Mouse (Mus musculus): ENCODE results near the gene Tubgcp3. TPM values are rescaled to one million over a fixed set of nuclear protein-coding genes. Genes with fewer than 3 reads are reported as not detected.
A peak's percentile ranks its signal among the peaks of the same experiment; 100 is the strongest.
"Not testable (repeated sequence)": the region's sequence is repeated elsewhere in the genome, so short reads cannot be mapped to it uniquely, and the experiment has no call there.

Tubgcp3 gene
- total RNA-seq, 2 experiments from 2014 or later: 33.0 to 35.8 TPM

DNA sequence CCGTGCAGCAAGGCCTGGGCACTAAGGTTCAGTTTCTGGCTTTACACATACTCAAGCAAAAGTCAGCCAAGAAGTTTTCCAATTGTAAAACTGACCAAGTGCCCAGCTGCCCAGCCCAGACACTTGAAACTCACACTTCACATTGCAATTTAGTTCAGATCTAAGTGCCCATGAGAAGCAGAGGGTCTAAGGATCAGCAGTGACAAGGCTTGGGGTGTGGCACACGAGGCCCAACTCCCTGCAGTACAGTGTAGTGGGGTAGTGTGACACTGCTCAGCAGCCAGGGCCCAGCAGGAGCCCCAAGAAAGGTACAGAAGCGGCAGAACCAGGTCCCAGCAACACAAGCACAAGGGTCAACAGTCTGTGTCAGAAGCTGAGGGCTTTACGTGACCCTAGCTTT, 23.1 kb downstream of the Tubgcp3 start:
- no peak for DNase-seq (ENCODE audit: low spot score in 2 of 2)
- intact Hi-C loops (cut with DNase I): no loop called here

DNA sequence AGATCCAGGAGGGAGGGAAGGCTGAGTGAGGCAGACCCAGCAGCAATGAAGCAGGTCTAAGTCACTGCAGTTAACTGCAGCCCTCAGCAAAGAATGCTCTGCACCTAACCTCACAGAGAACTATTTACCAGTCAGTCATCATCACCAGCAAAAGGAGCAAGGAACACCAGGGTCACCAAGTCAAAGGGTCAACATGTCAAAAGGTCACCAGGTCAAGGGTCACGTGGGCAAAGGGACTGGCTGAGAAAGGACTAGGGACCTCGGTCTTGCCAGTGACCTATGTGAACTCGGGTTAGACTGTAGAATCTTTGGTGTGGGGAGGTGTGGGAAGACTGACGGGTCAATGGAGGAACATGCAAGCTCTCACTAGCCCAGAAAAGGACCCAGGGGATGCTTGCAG, 25.5 kb downstream of the Tubgcp3 start:
- no peak for DNase-seq (ENCODE audit: low spot score in 2 of 2)
- intact Hi-C loops (cut with DNase I): no loop called here

DNA sequence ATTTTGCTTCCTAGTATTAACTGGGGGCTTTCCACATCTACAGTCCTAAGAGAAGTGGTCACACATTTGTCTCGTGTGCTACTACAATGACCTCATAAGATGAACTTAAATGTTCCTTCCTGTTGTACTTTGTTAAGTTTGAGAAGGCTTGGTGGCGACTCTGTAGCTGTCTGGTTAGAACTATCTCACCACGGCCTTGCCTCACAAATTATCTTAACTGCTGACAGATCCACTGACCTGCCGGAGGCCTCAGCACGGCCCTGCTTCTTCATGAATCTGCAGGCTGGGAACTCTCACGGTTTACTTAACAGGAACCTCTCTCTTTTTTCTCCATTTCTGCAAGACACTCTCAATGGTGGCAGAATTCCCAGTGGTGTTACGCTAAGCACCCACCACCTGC, 27.2 kb downstream of the Tubgcp3 start:
- no peak for DNase-seq (ENCODE audit: low spot score in 2 of 2)
- intact Hi-C loops (cut with DNase I): no loop called here

DNA sequence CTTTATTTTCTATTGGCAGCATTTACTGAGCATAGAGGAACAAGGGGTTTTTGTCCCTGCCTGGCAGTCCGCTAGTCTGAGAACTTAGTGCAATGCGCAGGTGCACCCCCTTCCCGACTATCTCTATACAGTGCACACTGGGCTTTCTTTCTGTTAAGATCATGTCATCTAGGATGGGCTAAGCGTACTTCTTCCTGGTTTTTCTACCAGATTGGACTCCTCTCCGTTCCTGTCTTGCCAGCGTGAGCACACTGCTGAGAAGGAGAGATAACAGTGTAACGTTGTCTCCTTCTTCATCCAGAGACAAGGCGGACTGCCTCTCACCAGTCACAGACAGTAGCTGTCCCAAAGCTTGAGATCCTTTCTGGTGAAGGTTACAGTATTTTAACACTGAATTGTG, 27.7 kb downstream of the Tubgcp3 start:
- intact Hi-C loops (cut with DNase I): no loop called here
- no peak for DNase-seq (ENCODE audit: low spot score in 2 of 2)

DNA sequence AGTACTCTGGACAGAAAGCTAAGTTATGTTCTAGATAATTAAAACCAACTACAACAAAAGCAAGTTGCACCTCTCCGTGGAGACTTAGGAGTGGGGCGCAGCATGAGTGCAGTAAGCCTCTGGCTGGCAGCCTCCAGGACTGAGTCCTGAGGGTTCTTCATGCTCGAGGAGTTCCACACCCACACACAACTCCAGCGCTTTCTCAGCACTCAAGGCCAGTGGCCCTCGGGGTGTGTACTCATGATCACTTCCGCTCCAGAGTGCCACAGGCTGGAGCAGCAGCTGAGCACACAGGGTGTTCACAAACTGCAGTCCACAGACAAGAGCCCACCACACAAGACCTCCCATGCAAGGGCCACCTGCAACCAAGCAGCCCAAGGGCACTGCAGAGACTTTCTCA, 30.5 kb downstream of the Tubgcp3 start:
- intact Hi-C loops (cut with DNase I): no loop called here
- DNase-seq (ENCODE audit: low spot score in 2 of 2): no peak

DNA sequence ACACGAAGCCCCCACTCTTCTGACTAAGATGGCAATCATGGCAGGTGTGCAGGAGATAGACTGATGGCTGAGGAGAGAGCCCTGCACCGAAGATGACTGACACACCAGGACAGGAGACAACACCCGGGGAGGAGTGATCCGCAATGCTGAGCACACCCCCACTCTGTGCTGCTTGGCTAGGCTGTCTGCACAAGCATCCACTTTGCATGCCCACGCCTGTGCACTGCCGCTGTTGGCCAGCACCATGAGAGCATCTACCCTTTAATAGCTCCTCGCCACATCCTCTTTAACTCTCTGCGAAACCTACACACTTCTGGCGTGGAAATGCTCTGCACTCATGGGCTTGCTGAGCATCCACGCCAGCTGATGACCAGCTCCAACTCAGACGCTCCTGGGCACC, 33.6 kb downstream of the Tubgcp3 start:
- no peak for DNase-seq (ENCODE audit: low spot score in 2 of 2)
- intact Hi-C loops (cut with DNase I): loop anchor here (5.0 kb wide), 1 partner anchor 34 kb away; the partner anchor contains the start of gene Tubgcp3

DNA sequence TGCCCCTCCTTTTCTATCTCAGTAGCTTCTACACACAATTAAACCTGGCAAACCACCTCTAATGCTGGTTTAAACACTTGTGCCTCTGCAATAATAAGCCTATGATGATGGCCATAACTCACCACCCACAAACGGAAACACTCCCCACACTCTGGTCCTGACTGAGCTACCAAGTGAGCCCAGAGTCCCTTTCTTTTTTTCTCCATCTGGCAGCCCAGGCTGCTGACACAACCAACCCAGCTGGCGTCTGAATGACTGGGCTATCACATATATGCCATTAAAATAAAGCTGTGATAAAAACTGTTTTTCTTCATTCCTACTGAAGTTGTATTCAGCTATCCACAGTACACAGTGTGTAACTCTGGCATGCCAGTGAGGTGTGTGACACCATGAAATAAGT, 36.7 kb downstream of the Tubgcp3 start:
- DNase-seq (ENCODE audit: low spot score in 2 of 2): no peak
- intact Hi-C loops (cut with DNase I): loop anchor here (5.0 kb wide), 1 partner anchor 37 kb away; the partner anchor contains the start of gene Tubgcp3

DNA sequence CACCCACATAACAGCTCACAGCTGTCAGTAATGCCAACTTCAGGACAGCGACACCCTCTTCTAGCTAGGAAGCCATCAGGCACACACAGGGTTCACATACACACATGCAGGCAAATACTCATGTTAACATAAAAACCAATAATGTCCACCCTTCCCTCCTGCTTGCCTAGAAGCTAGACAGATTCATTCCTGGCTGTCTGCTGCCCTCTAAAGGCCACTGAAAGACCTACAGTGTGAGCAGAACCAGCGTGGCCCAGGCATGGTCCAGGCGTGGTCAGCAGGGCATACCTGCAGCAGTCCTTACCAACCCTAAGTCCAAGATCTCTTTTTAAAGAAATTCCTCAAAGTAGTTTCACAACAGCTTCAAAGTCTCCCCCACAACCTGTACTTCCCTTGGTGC, 43.0 kb downstream of the Tubgcp3 start:
- intact Hi-C loops (cut with DNase I): no loop called here
- DNase-seq (ENCODE audit: low spot score in 2 of 2): peak; percentile 62 to 68

DNA sequence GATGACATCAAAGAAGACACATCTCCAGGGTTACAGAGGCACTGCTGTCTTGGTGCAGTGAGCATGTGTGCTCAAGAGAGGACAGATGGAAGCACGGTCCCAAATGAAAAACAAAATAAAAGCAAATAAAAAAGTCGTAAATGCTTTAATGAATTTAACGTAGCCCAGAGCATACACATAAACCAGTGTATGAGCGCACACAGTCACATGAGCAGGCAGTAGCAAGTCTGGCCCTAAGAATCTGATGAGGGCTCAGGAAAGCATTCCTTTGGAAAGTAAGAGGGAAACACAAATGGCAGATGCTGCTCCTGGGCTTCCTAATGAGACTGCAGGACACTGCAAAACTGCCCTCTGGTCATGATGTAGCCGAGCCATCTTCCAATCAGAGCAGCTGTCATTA, 46.2 kb downstream of the Tubgcp3 start:
- intact Hi-C loops (cut with DNase I): no loop called here
- no peak for DNase-seq (ENCODE audit: low spot score in 2 of 2)

DNA sequence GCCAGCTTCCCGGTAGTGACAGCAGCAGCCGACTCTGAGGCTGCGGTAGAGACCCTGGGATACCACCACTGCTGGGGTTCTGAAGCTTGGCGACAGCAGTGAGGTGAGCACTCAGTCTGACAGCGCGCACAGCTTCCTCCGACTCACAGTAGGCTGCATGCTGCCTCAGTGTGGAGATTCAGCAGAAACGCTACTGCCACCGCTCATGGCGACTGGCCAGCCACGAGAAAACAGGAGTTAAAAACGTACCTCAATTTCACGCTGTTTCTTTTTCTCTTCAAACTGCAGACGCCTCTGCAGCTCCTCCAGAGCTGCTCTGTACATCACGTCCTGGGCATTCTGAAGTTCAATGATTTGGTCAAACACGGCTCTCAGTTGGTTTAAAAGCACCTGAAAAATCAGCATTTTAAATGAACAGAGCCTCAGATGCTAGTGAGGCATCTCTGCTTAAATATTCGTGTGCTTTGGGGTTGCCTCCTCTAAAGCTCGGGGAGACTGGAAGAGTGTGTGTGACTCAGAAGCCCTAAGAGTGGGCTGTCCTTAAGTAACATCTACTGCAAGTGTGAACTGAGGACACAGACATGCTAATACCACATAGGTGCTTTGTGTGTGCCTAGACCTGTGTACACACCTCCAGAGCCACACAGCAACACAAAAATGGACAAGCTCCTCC, 50.4 kb downstream of the Tubgcp3 start:
- DNase-seq (ENCODE audit: low spot score in 2 of 2): peak; percentile 66 to 67

DNA sequence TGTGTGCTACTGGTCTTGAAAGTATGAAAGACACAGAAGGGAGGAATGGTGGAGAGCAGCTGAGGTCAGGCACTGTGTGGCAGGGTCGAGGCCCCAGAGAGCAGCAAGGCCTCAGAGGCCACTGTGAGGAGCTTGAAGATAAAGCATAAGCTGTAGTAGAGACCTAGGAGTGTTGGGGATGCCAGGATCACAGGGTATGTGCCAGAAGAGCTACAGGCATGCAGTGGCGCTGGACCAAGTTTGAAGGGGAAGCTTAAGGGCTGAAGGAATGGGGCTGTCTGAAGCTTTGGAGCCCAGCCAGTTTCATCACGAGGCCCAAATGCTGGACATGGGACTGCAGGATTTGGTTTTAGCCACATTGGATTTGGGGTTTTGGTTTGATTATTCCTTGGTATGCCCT, 54.7 kb downstream of the Tubgcp3 start:
- DNase-seq (ENCODE audit: low spot score in 2 of 2); intact Hi-C loops (cut with DNase I): not testable (repeated sequence)

More for the DNA sequence above, 50.4 kb downstream of the Tubgcp3 start:
- intact Hi-C loops (cut with DNase I): no loop called here

DNA sequence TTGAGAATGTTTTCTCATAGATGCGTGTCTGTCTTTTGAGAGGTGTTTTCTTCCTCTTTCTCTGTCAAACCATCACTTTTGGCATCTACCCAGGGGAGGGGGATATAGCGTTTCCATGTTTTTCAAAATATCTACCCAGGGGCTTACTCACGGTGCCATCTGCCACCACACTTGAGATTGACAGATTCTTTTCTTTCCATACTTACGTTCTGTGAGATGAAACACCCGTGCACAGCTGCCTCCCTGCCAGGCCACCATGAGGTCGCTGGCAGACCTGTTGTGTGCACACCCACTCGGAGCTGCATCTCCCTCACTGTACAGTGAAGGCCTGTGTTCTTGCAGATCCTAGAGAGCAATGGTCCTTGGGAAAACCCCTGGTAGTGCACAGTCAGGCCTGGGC, 58.8 kb downstream of the Tubgcp3 start:
- intact Hi-C loops (cut with DNase I): no loop called here
- no peak for DNase-seq (ENCODE audit: low spot score in 2 of 2)

DNA sequence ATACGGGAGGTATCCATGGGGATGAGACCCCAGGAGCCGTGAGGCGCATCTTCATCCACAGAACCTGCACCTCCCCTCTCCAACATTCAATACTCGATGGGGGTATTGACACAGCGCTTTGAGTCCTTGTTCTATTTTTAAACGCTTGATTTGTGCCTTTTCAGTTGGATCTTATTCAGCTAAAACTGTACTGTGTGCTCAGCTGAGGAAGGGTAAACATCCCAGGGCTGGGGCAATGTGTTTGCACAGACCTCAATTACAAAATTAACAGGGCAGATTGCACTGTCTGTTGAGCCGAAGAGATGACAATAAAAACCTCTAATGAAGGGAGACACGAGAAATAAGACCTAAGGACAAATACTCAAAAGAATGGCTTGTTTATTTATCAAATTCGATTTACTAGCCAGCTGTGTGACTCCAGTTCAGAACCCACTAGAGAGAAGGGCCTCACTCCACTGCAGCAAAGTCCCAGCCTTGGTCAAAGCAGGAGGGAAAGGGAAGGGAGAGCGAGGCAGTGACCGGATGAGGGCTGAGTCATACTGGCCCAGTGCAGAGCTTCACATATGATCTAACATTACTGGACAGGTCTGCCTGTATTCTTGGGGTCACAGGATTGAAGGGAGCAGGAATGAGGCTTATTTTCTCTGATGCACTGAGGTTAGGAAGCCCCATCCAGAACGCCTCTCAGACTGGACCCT, 62.1 kb downstream of the Tubgcp3 start:
- intact Hi-C loops (cut with DNase I): no loop called here
- DNase-seq (ENCODE audit: low spot score in 2 of 2): no peak

DNA sequence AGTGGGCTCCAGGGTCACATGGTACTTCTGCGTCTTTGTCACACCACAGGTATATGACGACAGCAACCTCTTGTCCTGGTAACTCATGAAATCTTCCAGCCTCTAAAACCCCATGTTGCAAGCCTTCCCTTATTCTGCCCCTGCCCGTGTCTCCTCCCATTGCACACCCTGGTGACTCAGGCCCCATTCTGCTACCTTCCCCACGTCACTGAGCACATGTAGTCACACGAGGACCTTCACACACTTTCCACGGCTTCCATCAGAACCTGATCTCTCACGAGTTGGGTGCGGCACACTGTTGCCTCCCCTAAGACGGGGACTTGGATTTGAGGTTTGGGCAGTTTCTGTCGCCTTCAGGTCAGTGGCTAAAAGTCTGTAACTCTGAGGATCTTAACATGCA, 63.2 kb downstream of the Tubgcp3 start:
- intact Hi-C loops (cut with DNase I): no loop called here
- DNase-seq (ENCODE audit: low spot score in 2 of 2): no peak

DNA sequence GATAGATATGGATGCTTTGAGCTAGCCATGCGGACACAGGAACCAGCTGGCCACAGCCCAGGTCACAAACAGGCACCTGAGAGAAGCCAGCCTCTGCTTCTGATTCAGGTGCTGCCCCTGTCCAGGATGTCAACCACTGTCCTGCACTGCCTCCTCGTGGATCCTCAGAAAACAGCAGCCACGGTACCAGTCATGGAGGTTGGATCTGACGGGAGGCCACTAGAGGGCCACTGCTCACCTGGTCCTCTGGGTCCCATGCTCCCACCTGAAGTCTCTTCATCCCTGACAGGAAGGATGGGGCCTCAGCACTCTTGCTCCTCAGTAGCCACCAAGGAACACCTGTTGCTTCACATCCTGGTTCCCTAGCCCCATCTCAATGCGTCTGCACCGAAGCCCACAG, 64.8 kb downstream of the Tubgcp3 start:
- intact Hi-C loops (cut with DNase I): loop anchor here (2.0 kb wide), 1 partner anchor 650 kb away; no protein-coding TSS in a partner anchor
- peak; percentile 81 to 83 for DNase-seq (ENCODE audit: low spot score in 2 of 2)

DNA sequence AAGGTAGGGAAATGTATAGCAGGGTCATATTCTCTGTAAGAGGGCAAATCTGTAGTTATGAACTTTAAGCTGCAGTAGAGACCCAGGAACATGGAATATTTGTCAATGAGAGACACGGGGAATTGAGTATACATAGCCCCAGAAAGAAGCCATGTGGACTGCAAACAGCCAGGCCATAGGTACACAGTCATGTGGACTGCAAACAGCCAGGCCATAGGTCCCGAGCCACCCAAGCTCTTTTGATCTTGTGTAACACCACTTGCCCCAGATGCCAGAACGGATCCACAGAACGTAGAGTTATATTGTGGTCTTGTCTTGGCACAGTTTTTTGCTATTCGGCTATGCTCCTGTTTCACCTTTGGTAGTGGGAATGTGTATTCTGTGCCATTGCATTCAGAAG, 88.3 kb downstream of the Tubgcp3 start:
- DNase-seq (ENCODE audit: low spot score in 2 of 2): no peak
- intact Hi-C loops (cut with DNase I): no loop called here

DNA sequence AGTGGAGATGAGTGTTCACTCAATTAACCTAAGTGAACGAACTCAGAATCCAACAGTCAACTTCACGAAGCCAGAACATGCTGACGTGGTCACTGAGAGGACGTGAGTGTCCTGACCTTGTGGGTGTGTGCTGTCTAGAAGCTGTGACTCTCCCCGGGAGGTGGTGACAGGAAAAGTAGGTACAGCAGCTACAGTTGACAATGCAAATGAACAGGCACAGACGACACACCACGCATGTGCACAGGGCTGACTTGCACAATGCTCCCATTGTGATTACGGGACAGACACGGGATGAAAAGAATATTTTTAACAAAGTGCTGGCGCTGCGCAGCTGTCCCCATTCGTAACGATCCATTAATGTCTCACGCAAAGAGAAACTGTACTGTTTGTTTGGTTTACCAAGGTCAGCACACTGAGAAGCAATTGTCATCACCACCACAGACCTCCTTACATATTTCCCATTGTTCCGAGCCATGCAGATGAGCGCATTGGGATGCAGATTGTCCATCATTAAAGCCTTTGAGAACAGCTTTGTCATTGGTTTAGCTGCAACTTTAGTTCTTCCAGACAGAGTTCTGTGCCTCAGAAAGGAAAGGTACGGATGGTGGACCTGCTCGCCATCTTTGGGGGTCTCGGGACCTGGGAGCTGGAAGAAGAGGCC, 92.6 kb downstream of the Tubgcp3 start:
- intact Hi-C loops (cut with DNase I): loop anchor here (10.0 kb wide), 1 partner anchor 915 kb away; no protein-coding TSS in a partner anchor

DNA sequence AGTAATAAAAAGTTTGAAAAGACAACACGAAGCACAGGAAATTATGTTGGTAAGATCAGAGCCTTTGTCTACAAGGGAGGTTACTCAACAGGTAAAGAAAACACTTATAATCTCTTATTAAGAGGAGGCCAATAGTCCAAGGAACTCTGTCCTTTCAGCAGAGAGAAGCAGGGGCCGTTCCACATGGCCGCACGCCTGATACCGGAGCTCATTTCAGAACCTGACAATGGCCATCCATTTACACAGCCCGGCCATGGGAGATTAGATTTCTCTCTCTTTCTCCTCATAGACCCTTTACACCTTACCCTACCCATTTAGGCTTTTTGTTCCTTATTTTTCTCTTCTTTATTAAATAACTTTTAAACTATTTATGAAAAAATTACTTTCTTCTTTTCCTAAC, 95.3 kb downstream of the Tubgcp3 start:
- DNase-seq (ENCODE audit: low spot score in 2 of 2): no peak
- intact Hi-C loops (cut with DNase I): loop anchor here (10.0 kb wide), 1 partner anchor 912 kb away; no protein-coding TSS in a partner anchor

More for the DNA sequence above, 92.6 kb downstream of the Tubgcp3 start:
- DNase-seq (ENCODE audit: low spot score in 2 of 2): not testable (repeated sequence)

DNA sequence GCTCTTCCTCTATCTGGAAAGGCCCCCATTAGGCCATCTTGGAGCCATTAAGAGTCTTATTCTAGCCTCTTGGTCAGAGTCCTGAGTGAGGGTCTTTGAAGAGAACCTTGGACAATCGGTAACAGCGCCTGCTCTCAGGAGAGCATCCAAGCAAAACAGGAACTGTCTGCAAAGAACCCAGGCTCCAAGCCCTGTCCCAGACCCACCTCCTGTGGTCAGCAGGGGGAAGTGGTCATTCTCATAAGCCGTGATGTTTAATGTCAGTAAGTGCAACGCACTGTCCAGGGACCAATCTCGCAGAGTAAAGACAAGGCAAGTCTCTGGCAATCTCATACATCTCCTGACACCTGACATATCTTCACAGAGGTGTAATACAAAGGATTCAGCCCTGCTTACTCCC, 96.0 kb downstream of the Tubgcp3 start:
- DNase-seq (ENCODE audit: low spot score in 2 of 2): no peak
- intact Hi-C loops (cut with DNase I): loop anchor here (10.0 kb wide), 1 partner anchor 911 kb away; no protein-coding TSS in a partner anchor

DNA sequence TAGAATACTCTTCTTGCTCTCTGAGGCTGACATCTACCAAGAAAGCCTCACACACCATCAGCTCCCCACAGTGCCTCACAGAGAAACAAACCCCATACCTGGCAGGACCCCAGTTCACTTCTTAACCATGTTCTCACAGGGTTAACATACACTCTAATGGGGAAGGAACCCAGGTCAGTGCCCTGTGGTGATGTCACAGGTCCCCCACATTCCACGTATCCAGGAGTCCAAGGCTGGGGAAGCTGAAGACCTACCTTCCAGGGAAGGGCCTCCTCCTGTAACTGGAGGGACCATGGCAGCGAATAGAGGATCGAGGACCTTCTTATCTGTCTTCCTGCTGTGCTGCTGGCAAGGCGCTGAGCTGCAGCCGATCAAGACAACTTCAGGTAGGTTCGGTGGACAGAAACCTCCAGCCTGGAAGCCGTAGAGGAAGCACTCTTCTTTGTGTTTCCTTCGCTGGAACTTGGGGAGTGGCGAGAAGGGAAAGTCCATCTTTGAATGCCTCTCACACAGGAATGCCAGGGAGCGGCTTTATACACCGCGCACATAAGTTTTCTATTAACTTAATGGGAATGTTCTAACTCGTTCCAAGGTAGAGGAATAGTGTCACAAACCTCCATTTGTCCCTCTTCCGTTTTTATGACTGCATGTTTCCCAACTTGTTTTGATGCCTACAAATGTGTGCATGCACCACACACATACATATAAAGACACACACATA, 99.1 kb downstream of the Tubgcp3 start, which contains the start of gene Spaca7:
TSS of gene Spaca7 (plus strand) at position 216 of the 721 bp plus-strand sequence.
- no peak for DNase-seq (ENCODE audit: low spot score in 2 of 2)
- intact Hi-C loops (cut with DNase I): loop anchor here (10.0 kb wide), 1 partner anchor 908 kb away; no protein-coding TSS in a partner anchor
